Mouse (Mus musculus): ENCODE data around the gene Uts2r. TPM values are rescaled to one million over a fixed set of nuclear protein-coding genes. Genes with fewer than 3 reads are reported as not detected.
A peak's percentile ranks its signal among the peaks of the same experiment; 100 is the strongest.

Gene Uts2r
- polyA plus RNA-seq, 1 experiment from 2014 or later, result 0.25 TPM

DNA sequence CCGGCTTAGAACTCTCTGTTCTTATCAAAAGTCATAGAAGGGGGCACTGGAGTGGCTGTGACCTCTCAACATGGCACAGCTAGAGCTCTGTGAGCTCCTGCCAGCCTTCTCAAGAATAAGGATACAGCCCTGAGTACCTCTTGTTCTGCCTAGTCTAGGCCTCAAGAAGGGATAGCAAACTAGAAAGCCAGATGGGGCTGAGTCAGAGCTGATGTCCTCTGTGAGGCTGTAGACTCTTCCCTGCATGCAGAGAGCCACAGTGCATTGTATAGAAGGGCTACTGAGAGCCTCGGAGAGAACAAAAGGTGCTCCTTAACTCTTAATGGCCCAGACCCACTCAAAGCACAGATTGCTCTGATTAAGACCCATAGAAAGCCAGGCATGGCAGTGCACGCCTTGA lies 14.2 kb downstream of the Uts2r start:
- Histone ChIP-seq H3K36me3 (no peaks in the 10 kb centered on the region), H3K4me3 (no peak overlapping the region), H3K4me2 (replicated peaks) (no peak overlapping the region), H3K27ac (no peak overlapping the region), H3K4me1 (peaks cover 15% of the 10 kb centered on the region), H3K9me3 (no peaks in the 10 kb centered on the region), H3K27me3 (replicated peaks) (no peaks in the 10 kb centered on the region), H3K9ac (no peak overlapping the region)
- 42% methylated on average over 3 of the region's 3 CpGs for WGBS
- no peak for ATAC-seq (ENCODE audit: low FRiP score, low read depth)

DNA sequence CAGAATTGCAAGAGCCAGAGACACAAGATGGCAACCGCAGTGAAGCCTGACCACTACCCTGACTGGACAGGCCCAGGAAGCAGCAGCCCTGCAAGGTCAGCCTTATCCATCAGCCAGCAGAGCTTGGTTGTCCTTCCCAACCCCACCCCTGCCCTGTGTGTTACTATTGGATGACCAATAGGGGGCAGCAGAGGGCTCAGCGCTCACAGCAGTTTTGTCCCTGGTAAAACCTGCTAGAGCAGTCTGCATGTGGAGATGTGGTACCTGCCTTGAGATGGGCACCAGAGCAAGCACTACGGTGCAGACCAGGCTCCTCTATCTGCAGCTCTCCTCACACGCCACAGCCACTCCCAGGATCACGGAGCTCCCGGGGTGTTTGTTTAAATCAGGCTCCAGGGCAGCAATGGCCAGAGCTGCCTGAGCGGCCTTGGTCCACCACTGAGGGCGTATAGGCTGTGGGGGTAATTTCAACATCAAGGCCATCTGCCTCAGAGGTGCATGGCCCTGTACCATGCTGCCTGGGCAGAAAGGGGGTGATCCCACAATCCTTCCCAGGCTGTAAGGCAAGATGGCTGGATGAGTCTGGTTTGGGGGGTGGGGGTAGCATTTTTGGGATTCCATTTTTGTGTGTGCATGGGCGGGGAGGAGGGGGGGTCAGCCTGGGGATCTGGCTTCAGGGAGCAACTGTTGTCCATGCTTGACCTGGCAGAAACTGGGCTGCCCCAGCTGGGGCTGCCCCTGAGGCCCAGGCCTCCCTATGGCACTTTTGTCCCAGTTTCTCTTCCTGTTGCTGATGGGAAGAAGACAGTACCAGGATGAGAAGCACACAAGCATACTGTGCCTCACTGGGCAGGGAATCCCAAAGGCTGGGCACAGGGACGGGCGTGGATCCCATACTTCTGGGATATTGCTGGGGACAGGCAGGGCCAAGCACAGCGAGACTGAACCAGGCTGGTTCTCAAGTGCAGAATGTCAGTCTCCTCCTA lies 16.5 kb downstream of the Uts2r start:
- Histone ChIP-seq H3K27ac (no peak overlapping the region), H3K4me1 (peaks cover 15% of the 10 kb centered on the region), H3K4me3 (no peak overlapping the region), H3K9ac (no peak overlapping the region), H3K4me2 (replicated peaks) (no peak overlapping the region), H3K27me3 (replicated peaks) (no peaks in the 10 kb centered on the region), H3K9me3 (no peaks in the 10 kb centered on the region), H3K36me3 (peaks cover 4% of the 10 kb centered on the region; the same call in 1 of the 2 replicates)
- ATAC-seq (ENCODE audit: low FRiP score, low read depth), result no peak
- WGBS, result 57% methylated on average over 12 of the region's 12 CpGs

DNA sequence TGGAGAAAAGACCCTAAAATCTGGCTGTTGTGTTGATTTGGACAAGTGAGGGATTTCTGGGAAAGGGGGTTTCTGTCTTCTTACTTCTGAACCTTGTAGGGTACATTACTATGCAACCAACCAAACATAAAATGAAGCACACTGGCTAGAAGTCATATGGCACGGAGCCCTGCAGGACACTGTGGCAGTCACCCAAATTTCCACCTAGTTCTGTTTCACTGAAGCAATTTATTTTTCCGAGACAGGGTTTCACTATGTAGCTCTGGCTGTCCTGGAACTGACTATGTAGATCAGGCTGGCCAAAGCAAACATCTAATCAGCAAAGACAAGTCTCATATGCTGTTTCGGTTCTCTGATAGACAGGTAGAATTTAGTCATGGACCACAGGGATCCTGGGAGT lies 29.6 kb downstream of the Uts2r start:
- no peak overlapping the region for H3K27ac ChIP-seq
- no peak overlapping the region for H3K4me2 ChIP-seq (replicated peaks)
- H3K27me3 ChIP-seq (replicated peaks), result no peaks in the 10 kb centered on the region
- H3K4me3 ChIP-seq, result no peak overlapping the region
- 0 out of 2 replicates have a peak, but pooled peaks cover under 1% of the 10 kb centered on the region for H3K36me3 ChIP-seq
- no peaks in the 10 kb centered on the region for H3K4me1 ChIP-seq
- no peak for ATAC-seq (ENCODE audit: low FRiP score, low read depth)
- H3K9me3 ChIP-seq, result no peaks in the 10 kb centered on the region
- no peak overlapping the region for H3K9ac ChIP-seq
- WGBS, result 85% methylated on average over 3 of the region's 3 CpGs

DNA sequence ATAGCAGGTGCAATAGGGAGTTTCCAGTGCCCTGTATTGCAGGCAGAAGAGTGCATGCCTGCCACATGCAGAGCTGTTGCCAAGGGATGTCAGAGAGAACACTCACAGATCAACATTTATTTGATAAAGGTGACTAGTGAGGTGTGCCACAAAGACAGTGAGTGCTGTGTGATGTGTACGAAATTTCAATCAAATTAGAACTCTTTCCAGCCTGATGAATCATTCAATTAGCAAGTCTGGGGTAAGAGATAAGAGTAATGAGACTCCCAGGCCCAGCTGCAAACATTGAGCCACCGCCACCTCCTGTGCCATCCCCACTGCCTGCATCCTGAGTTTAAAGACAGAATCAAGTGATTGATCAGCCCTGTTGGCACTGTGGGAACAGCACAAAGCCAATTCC lies 32.7 kb downstream of the Uts2r start:
- no peak overlapping the region for H3K4me2 ChIP-seq (replicated peaks)
- H3K36me3 ChIP-seq, result 0 out of 2 replicates have a peak, but pooled peaks cover 6% of the 10 kb centered on the region
- H3K4me1 ChIP-seq, result no peaks in the 10 kb centered on the region
- H3K9ac ChIP-seq, result no peak overlapping the region
- no peak for ATAC-seq (ENCODE audit: low FRiP score, low read depth)
- no peaks in the 10 kb centered on the region for H3K9me3 ChIP-seq
- no peak overlapping the region for H3K4me3 ChIP-seq
- H3K27ac ChIP-seq, result no peak overlapping the region
- WGBS, result 70% methylated on average over 2 of the region's 2 CpGs
- H3K27me3 ChIP-seq (replicated peaks), result no peaks in the 10 kb centered on the region

DNA sequence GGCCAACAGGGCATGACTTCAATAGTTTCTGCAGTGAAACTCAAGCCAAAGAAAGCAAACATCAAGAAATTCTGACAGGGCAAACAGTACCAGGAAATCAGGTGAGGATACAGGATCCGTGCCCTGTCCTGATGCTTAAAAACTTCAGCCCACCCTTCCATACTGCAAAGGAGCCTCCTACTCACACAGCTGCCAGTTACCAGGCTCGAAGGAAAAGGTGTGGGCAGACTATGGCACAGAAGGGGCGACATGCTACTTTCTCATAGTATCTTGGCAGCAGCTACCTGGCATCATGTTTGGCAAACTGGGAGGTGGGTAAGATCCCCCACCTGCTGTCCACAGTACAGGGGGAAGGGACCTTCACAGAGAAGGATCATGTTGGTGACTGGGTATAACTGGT lies 33.3 kb downstream of the Uts2r start:
- Histone ChIP-seq H3K4me2 (replicated peaks) (no peak overlapping the region), H3K9me3 (no peaks in the 10 kb centered on the region), H3K4me1 (no peaks in the 10 kb centered on the region), H3K9ac (no peak overlapping the region), H3K27me3 (replicated peaks) (no peaks in the 10 kb centered on the region), H3K4me3 (no peak overlapping the region), H3K36me3 (0 out of 2 replicates have a peak, but pooled peaks cover 6% of the 10 kb centered on the region), H3K27ac (no peak overlapping the region)
- 85% methylated on average over 3 of the region's 3 CpGs for WGBS
- no peak for ATAC-seq (ENCODE audit: low FRiP score, low read depth)

DNA sequence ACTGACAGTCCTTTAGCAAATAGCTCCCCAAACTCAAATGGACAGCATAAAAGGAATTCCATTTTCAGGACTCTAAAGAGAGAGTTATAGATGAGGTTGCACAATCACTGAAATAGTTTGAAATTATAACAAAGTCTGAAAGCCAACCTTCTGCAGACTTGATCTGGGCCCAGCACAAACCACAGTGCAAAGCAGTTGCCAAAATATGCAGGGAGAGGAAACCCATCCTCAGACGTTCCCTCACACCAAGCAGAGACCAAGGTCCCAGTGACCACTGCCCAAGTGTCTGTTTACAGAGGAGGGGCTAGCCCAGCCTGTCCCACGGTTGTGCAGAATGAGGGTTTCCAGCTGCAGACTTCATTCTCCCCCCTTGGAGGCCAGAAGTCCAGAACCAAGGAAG lies 38.6 kb downstream of the Uts2r start:
- H3K4me3 ChIP-seq, result no peak overlapping the region
- ATAC-seq (ENCODE audit: low FRiP score, low read depth), result no peak
- H3K4me2 ChIP-seq (replicated peaks), result no peak overlapping the region
- 0 out of 2 replicates have a peak, but pooled peaks cover 6% of the 10 kb centered on the region for H3K36me3 ChIP-seq
- no peak overlapping the region for H3K9ac ChIP-seq
- H3K27me3 ChIP-seq (replicated peaks), result no peaks in the 10 kb centered on the region
- H3K27ac ChIP-seq, result no peak overlapping the region
- 61% methylated on average over 2 of the region's 2 CpGs for WGBS
- 0 out of 2 replicates have a peak, but pooled peaks cover 2% of the 10 kb centered on the region for H3K4me1 ChIP-seq
- H3K9me3 ChIP-seq, result no peaks in the 10 kb centered on the region

DNA sequence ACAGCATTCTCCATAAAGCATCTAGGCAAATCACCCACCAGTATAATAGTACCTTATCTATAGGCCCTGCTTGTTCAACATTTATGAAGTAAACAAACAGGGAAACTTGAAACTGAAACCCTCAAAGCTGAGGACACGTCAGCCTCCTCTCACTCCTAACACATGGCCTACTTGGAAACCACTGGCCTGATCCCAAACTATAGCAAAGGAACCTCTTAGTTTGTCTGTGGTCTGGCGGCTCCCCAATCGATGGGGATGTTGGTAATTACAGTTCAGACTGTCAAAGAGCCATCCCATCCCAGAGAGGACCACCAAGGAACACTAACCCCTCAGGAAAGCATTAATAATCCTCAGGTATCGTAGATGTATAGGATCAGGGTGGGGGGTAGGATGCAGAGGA lies 39.8 kb downstream of the Uts2r start:
- Histone ChIP-seq H3K27me3 (replicated peaks) (no peaks in the 10 kb centered on the region), H3K9me3 (no peaks in the 10 kb centered on the region), H3K27ac (no peak overlapping the region), H3K9ac (no peak overlapping the region), H3K4me3 (no peak overlapping the region), H3K4me2 (replicated peaks) (no peak overlapping the region), H3K4me1 (peaks cover 8% of the 10 kb centered on the region; the same call in 1 of the 2 replicates), H3K36me3 (0 out of 2 replicates have a peak, but pooled peaks cover 4% of the 10 kb centered on the region)
- ATAC-seq (ENCODE audit: low FRiP score, low read depth), result no peak
- 78% methylated on average over 4 of the region's 4 CpGs for WGBS

DNA sequence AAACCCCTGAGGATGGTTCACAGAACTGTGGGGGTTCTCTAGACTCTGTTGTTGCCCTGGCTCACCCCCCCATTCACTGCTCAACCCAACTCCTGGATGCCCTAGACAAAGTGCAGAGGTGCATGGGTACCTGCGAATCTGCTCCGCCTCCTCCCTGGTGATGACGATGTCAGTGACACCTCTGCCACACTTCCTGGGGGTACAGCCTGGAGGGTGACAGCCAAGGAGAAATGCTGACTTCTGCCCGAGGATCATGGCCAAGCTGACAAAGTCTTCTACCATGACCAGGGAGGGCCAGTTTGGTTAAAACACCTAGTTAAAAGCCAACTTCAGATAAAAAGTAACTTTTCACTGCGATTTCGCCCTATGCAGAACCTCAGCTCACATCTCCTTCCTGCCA lies 40.7 kb downstream of the Uts2r start:
- WGBS, result 91% methylated on average over 6 of the region's 6 CpGs
- Histone ChIP-seq H3K9ac (no peak overlapping the region), H3K27ac (no peak overlapping the region), H3K4me3 (no peak overlapping the region), H3K9me3 (no peaks in the 10 kb centered on the region), H3K36me3 (no peaks in the 10 kb centered on the region), H3K4me1 (peaks cover 14% of the 10 kb centered on the region; the same call in 1 of the 2 replicates), H3K4me2 (replicated peaks) (no peak overlapping the region), H3K27me3 (replicated peaks) (no peaks in the 10 kb centered on the region)
- no peak for ATAC-seq (ENCODE audit: low FRiP score, low read depth)

DNA sequence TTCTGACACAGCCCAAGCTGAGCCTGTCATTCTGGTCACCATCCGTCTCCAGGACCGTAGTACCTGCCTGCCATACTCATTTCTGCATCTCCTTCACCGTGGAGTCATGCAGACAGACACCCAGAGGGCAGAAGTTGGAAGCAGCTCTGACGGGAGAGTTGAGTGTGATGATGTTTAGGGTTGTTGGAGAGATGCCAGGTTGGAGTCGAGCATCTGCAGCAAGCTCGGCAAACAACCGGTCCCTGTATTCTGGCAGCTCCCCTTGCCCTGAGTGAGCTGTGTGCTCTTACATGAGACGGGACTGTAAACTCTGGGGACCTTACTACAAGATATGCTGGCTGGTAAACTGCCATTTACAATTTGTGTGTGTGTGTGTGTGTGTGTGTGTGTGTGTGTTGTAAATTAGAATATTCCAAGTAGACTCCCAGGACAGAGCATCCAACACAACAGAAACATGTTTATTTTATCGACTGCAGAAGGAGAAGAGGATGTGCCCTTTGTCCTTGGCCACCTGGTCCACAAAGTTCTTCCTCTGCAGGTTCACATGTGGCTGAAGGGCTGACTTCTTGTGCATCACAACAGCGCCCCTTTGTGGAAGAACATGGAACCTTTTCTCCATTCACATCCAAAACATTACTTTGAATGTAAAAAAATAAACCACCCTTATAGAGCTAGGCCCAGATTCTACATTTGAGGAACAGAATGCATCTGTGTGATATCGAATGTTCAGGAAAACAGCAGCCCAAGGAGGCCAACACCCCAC lies 41.5 kb downstream of the Uts2r start:
- H3K27me3 ChIP-seq (replicated peaks), result no peaks in the 10 kb centered on the region
- H3K9ac ChIP-seq, result no peak overlapping the region
- H3K4me1 ChIP-seq, result peaks cover 14% of the 10 kb centered on the region; the same call in 1 of the 2 replicates
- H3K36me3 ChIP-seq, result no peaks in the 10 kb centered on the region
- H3K4me3 ChIP-seq, result no peak overlapping the region
- WGBS, result 70% methylated on average over 11 of the region's 11 CpGs
- H3K9me3 ChIP-seq, result no peaks in the 10 kb centered on the region
- no peak overlapping the region for H3K4me2 ChIP-seq (replicated peaks)
- no peak for ATAC-seq (ENCODE audit: low FRiP score, low read depth)
- no peak overlapping the region for H3K27ac ChIP-seq

DNA sequence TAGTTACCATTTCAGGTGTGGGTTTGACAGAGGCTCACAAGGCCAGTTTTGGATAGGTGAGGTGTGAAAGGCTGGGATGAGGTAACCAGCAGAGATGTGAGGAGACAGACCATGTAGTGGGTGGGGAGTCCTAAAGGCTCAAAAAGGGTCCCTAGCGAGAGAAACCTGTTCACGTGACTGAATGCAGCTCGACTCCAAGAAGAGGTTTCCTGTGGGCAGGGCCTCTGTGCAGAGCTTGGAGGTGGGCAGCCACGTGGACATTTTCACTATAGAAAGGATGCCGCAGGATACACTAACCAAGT lies 43.7 kb downstream of the Uts2r start:
- Histone ChIP-seq H3K27me3 (replicated peaks) (no peaks in the 10 kb centered on the region), H3K4me2 (replicated peaks) (peak overlapping the region; percentile 80), H3K4me3 (peak overlapping the region; percentile 75), H3K9me3 (no peaks in the 10 kb centered on the region), H3K4me1 (peaks cover 14% of the 10 kb centered on the region; the same call in 1 of the 2 replicates), H3K9ac (no peak overlapping the region), H3K36me3 (peaks cover 3% of the 10 kb centered on the region; the same call in 1 of the 2 replicates), H3K27ac (no peak overlapping the region)
- no peak for ATAC-seq (ENCODE audit: low FRiP score, low read depth)
- 0% methylated on average over 5 of the region's 5 CpGs for WGBS

DNA sequence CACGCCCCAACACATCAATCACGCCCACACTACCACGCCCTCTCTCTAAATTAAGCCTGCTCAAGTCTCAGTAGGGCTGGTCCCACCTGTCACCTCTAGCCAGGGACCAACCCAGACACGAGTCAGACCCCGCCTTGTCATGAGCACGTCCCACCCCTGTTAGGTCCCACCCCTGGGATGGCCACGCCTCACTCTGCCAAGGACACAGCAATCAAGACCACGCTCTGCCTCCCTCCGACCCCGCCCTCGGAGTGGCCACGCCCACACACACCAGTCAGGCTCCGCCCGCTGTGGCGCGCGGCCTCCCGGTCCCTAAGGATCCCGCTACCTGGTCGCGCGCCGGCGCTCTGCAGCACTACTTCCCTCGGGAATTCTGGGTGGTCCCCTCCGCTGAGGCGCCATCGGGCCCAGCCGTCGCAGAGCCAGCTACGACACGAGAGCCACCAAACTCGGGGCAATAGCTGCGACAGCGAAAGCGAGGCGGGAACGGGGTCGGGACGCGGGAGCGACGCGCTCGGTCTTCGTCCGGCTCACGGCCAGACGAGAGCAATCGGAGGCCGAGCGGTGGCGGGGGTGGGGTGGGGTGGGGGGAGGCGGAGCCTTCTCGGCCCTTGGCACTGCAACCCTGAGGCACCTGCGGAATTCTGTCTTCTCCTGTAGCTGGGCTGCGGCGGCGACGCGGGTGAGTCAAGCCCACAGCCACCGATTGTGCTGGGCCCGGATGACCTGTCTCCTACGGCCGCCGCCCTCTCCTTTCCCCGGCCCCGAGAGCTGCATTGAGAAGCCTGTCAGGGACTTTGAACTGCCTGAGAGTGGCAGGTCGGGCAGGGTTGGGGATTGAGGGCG lies 44.3 kb downstream of the Uts2r start, which contains the start of the genes Hexdc and Ogfod3:
TSS of gene Hexdc (plus strand) at position 273 of the 846 bp plus-strand sequence.
TSS of gene Ogfod3 (minus strand) at position 551 of the 846 bp plus-strand sequence.
- Histone ChIP-seq H3K27ac (peak within 1 kb of the TSS; percentile 15; the same call in 1 of the 2 replicates), H3K4me2 (replicated peaks) (peak within 1 kb of the TSS; percentile 80), H3K9me3 (no peaks in the 10 kb centered on the region), H3K4me3 (peak within 1 kb of the TSS; percentile 75), H3K9ac (peak within 1 kb of the TSS; percentile 75), H3K27me3 (replicated peaks) (no peaks in the 10 kb centered on the region), H3K4me1 (peaks cover 14% of the 10 kb centered on the region; the same call in 1 of the 2 replicates), H3K36me3 (peaks cover 3% of the 10 kb centered on the region; the same call in 1 of the 2 replicates)
- 1% methylated on average over 62 of the region's 70 CpGs for WGBS
- peak; percentile 98 for ATAC-seq (ENCODE audit: low FRiP score, low read depth)

Measured in neural tube, embryonic 12.5 days (tissue).